Mouse (Mus musculus): ENCODE data around the gene Gm10190. TPM values are rescaled to one million over a fixed set of nuclear protein-coding genes. Genes with fewer than 3 reads are reported as not detected.

The Gm10190 gene
- polyA plus RNA-seq (2012; ENCODE audit: low replicate concordance): not detected in 2 replicates

GRCm38 (mm10) chr17:80372989-80373725 is at the start of gene Gm10190:
Gene Gm10190 (minus strand): TSS chr17:80373541.

Other genes with a start within 250 kb of the Gm10190 start
- gene Galm, start 246.1 kb downstream of the Gm10190 start, polyA plus RNA-seq (2012; ENCODE audit: low replicate concordance): 0.48 and 0.63 TPM in 2 replicates
- 5.6 and 102 TPM in 2 replicates for gene Srsf7, start 166.2 kb downstream of the Gm10190 start, polyA plus RNA-seq (2012; ENCODE audit: low replicate concordance)
- gene Ttc39d, start 166.1 kb downstream of the Gm10190 start, polyA plus RNA-seq (2012; ENCODE audit: low replicate concordance): not detected in 2 replicates
- 0.56 TPM in 1 of 2 replicates, not detected in the other for gene Gemin6, start 149.1 kb downstream of the Gm10190 start, polyA plus RNA-seq (2012; ENCODE audit: low replicate concordance)
- gene Morn2, start 83.3 kb downstream of the Gm10190 start, polyA plus RNA-seq (2012; ENCODE audit: low replicate concordance): 0.97 and 1.5 TPM in 2 replicates
- gene Dhx57, start 83.1 kb downstream of the Gm10190 start, polyA plus RNA-seq (2012; ENCODE audit: low replicate concordance): 17.9 and 18.1 TPM in 2 replicates
- gene Arhgef33, start 66.1 kb downstream of the Gm10190 start, polyA plus RNA-seq (2012; ENCODE audit: low replicate concordance): 0.38 and 1.2 TPM in 2 replicates
- gene Sos1, start 106.9 kb upstream of the Gm10190 start, polyA plus RNA-seq (2012; ENCODE audit: low replicate concordance): 3.1 and 3.8 TPM in 2 replicates
- 0.06 TPM in 1 of 2 replicates, not detected in the other for gene Cdkl4, start 204.3 kb upstream of the Gm10190 start, polyA plus RNA-seq (2012; ENCODE audit: low replicate concordance)

Data from hematopoietic multipotent progenitor cell, adult 10-12 weeks (in vitro differentiated cells).